Mouse (Mus musculus) liver, adult (tissue): Measurements from ENCODE around the gene Tmem63b.

Experiments used
- GATA4 ChIP-seq: IDR thresholded peaks from 2 replicates; pipeline ENCODE4 v1.6.1; 2014; ENCODE audit warnings: mild to moderate bottlenecking, low read length; ENCODE audit not compliant: insufficient replicate concordance

Tmem63b gene

GRCm38 (mm10) chr17:45619386-45620256, 67.1 kb downstream of the Tmem63b start:
- TF ChIP-seq GATA4: no peak

GRCm38 (mm10) chr17:45618941-45619385, 67.7 kb downstream of the Tmem63b start:
- no peak for TF ChIP-seq GATA4

GRCm38 (mm10) chr17:45617655-45618054, 69.0 kb downstream of the Tmem63b start:
- no peak for TF ChIP-seq GATA4

GRCm38 (mm10) chr17:45616679-45617078, 70.0 kb downstream of the Tmem63b start:
- TF ChIP-seq GATA4: no peak

- TF ChIP-seq GATA4: no peak
Measured at GRCm38 (mm10) chr17:45616046-45616650, 70.6 kb downstream of the Tmem63b start.

GRCm38 (mm10) chr17:45612921-45613320, 73.8 kb downstream of the Tmem63b start:
- TF ChIP-seq GATA4: no peak

- TF ChIP-seq GATA4: no peak
Measured at GRCm38 (mm10) chr17:45612008-45612407, 74.7 kb downstream of the Tmem63b start.
